Mouse (Mus musculus): ENCODE measurements at regions not wholly inside any gene's neighbourhood (a gene's known extent, or its start where the extent isn't known, plus 50 kb on each side); places are given as distances from the start of the nearest gene placed in this dataset.

- H3K27ac ChIP-seq: no peak overlapping the region
- no peak for DNase-seq
- intact Hi-C loops (cut with DNase I): no loop called here
- H3K4me3 ChIP-seq: no peak overlapping the region
- TF ChIP-seq CTCF (IDR thresholded peaks at IDR 0.05): no peak
These were observed 80.5 kb upstream of the Maml3 start for GRCm38 (mm10) chr3:52185351-52185750.

- no peak for TF ChIP-seq CTCF (IDR thresholded peaks at IDR 0.05)
- DNase-seq: no peak
- no peak overlapping the region for H3K27ac ChIP-seq
- intact Hi-C loops (cut with DNase I): no loop called here
- no peak overlapping the region for H3K4me3 ChIP-seq
These were observed 80.7 kb upstream of the Foxo1 start for GRCm38 (mm10) chr3:52187401-52187801.

GRCm38 (mm10) chr3:52188303-52188702 is 79.8 kb upstream of the Foxo1 start:
- Histone ChIP-seq H3K27ac (no peak overlapping the region), H3K4me3 (no peak overlapping the region)
- no peak for TF ChIP-seq CTCF (IDR thresholded peaks at IDR 0.05)
- intact Hi-C loops (cut with DNase I): no loop called here
- DNase-seq: no peak

GRCm38 (mm10) chr3:52189016-52189415 is 79.1 kb upstream of the Foxo1 start:
- no peak for DNase-seq
- Histone ChIP-seq H3K4me3 (no peak overlapping the region), H3K27ac (no peak overlapping the region)
- no peak for TF ChIP-seq CTCF (IDR thresholded peaks at IDR 0.05)
- intact Hi-C loops (cut with DNase I): no loop called here

GRCm38 (mm10) chr3:52190021-52190420 is 78.1 kb upstream of the Foxo1 start:
- H3K27ac ChIP-seq: no peak overlapping the region
- H3K4me3 ChIP-seq: no peak overlapping the region
- TF ChIP-seq CTCF (IDR thresholded peaks at IDR 0.05): no peak
- DNase-seq: no peak
- intact Hi-C loops (cut with DNase I): no loop called here

GRCm38 (mm10) chr3:52193026-52193425 is 75.1 kb upstream of the Foxo1 start:
- DNase-seq: no peak
- H3K4me3 ChIP-seq: no peak overlapping the region; the same call in 1 of the 2 replicates
- H3K27ac ChIP-seq: peak overlapping the region; percentile 43
- no peak for TF ChIP-seq CTCF (IDR thresholded peaks at IDR 0.05)
- intact Hi-C loops (cut with DNase I): no loop called here

- no peak overlapping the region for H3K4me3 ChIP-seq
- DNase-seq: no peak
- TF ChIP-seq CTCF (IDR thresholded peaks at IDR 0.05): no peak
- no peak overlapping the region for H3K27ac ChIP-seq
- intact Hi-C loops (cut with DNase I): loop anchor here (2.0 kb wide), 1 partner anchor 493 kb away; no protein-coding TSS in a partner anchor
These were observed 73.9 kb upstream of the Foxo1 start for GRCm38 (mm10) chr3:52194216-52194615.

GRCm38 (mm10) chr3:52195486-52195885 is 72.7 kb upstream of the Foxo1 start:
- TF ChIP-seq CTCF (IDR thresholded peaks at IDR 0.05): no peak
- DNase-seq: no peak
- Histone ChIP-seq H3K4me3 (no peak overlapping the region), H3K27ac (peak overlapping the region; percentile 76; the same call in 1 of the 2 replicates)
- intact Hi-C loops (cut with DNase I): loop anchor here (2.0 to 5.0 kb wide), 4 partner anchors 93 to 495 kb away; no protein-coding TSS in a partner anchor

GRCm38 (mm10) chr3:52196047-52196935 is 71.8 kb upstream of the Foxo1 start:
- DNase-seq: peak; percentile 82
- Histone ChIP-seq H3K4me3 (peak overlapping the region; percentile 72), H3K27ac (peak overlapping the region; percentile 76)
- intact Hi-C loops (cut with DNase I): loop anchor here (2.0 to 5.0 kb wide), 4 partner anchors 94 to 354 kb away; no protein-coding TSS in a partner anchor
- no peak; the same call in 1 of the 2 replicates for TF ChIP-seq CTCF (IDR thresholded peaks at IDR 0.05)

- no peak for DNase-seq
- H3K4me3 ChIP-seq: no peak overlapping the region
- no peak overlapping the region for H3K27ac ChIP-seq
- intact Hi-C loops (cut with DNase I): loop anchor here (2.0 to 5.0 kb wide), 4 partner anchors 95 to 355 kb away; no protein-coding TSS in a partner anchor
- no peak for TF ChIP-seq CTCF (IDR thresholded peaks at IDR 0.05)
These were observed 71.2 kb upstream of the Foxo1 start for GRCm38 (mm10) chr3:52196936-52197246.

- peak overlapping the region; percentile 75 for H3K27ac ChIP-seq
These were observed 70.0 kb upstream of the Foxo1 start for GRCm38 (mm10) chr3:52197982-52198750.

GRCm38 (mm10) chr3:52198751-52199738 is 69.1 kb upstream of the Foxo1 start:
- Histone ChIP-seq H3K27ac (peak overlapping the region; percentile 75), H3K4me3 (peak overlapping the region; percentile 61)
- TF ChIP-seq CTCF (IDR thresholded peaks at IDR 0.05): peak; percentile 35; the same call in 1 of the 2 replicates
- intact Hi-C loops (cut with DNase I): loop anchor here (5.0 kb wide), 3 partner anchors 97 to 357 kb away; no protein-coding TSS in a partner anchor
- DNase-seq: peak; percentile 42

More at GRCm38 (mm10) chr3:52197982-52198750, 70.0 kb upstream of the Foxo1 start:
- peak; percentile 52 for DNase-seq
- peak overlapping the region; percentile 61 for H3K4me3 ChIP-seq
- TF ChIP-seq CTCF (IDR thresholded peaks at IDR 0.05): no peak
- intact Hi-C loops (cut with DNase I): loop anchor here (2.0 to 5.0 kb wide), 4 partner anchors 96 to 356 kb away; no protein-coding TSS in a partner anchor
